Mouse (Mus musculus) skeletal muscle tissue, adult 2 months (tissue): ENCODE results near the gene Tcap.

Experiments used
- DNase-seq: peaks from one replicate; pipeline ENCODE4 v3.0.0-alpha.2; 2012; ENCODE audit warnings: low read depth, low spot score

Tcap gene

DNA sequence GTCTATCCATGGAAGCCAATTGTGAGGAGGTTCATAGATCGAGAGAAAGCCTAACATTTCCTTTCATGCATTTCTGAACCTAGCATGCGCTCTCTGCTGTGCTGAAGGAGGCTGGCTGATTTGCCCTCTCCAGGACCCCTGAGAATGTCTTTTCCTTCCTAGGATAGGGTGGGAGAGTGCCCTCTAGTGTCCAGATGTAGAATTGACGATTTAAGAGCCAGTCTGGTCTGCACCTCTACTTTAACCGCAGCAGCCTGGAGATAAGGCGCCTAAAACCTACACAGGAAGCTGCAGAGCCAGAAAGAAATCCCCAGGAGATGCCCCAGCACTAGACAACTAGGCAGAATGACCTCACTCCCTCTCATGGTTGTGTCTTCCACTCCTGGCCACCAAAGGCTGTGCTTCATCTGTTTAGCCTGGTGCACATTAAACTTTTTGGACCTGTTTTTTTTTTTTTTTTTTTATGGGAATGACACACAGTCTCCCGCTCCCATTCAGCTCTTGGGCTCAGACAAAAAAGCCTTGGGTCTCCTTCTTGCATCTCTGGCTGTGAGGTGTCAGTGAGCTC lies 27.8 kb upstream of the Tcap start:
- DNase-seq = no peak

DNA sequence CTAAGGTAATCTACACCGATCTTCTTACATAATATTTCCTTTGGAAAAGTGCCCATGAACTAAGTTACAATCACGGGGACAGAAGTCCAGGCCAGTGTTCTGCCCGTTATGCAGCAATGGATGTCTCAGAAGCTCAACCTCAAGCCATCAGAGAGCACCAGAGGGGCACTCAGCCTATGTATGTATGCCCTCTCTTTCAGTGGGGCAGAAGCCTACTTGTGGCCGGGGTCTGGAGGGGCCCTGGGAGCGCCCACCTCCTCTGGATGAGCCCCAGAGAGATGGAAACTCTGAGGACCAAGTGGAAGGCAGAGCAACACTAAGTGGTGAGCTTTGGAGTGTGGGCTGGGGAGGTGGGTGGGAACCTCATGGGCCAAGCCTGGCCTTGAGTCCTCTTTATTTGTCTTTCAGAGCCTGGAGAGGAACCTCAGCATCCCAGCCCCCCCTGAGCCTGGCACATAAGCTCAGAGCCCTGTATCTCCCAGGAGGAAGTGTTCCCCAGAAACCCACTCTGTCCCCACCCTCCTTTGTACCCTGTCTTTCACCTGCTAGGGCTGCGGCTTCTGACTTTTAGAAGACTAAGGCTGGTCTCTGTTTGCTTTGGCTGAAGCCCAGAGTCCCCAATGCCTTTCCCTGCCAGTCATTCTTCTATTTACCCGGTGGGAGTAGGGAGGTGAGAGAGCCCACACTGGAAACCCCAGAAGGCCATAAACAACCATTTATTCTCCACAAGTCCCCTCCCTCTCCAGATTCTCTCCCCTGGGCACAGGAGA lies 26.8 kb upstream of the Tcap start:
- no peak for DNase-seq

DNA sequence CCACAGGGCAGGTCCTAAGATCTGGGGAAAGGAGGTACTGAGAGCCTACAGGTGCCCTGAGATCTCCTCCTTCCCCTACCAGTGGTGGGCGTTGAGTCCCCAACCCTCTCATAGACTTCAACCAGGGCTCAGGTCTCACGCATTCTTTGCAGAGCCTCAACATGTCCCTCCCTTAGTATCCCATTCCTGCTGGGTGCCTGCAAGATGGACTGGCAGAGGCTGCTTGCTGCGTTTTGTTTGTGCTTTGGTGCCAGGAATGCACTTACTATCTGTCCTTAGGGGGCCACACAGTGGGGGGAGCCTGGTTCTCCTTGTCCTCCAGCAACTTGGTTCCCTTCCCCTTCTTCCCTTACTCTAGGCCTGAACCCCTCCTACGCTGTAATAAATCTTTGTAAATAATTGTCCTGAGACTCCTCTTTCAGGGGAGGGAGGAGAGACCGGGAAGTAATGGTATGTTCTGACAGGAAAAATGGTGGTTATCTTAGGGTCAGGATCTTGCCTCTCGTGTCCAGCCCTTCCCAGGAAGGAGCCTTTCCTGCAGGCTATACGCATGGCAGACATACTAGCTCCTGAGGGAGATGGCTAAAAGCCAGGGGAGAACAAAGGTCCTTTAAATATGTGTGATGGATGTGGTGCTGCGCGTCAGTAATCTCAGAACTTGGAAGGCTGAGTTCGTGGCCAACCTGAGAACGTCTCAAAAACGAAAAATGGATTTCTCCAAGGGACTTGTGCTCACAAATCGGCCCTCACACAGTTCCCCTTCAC lies 26.0 kb upstream of the Tcap start:
- DNase-seq = no peak

DNA sequence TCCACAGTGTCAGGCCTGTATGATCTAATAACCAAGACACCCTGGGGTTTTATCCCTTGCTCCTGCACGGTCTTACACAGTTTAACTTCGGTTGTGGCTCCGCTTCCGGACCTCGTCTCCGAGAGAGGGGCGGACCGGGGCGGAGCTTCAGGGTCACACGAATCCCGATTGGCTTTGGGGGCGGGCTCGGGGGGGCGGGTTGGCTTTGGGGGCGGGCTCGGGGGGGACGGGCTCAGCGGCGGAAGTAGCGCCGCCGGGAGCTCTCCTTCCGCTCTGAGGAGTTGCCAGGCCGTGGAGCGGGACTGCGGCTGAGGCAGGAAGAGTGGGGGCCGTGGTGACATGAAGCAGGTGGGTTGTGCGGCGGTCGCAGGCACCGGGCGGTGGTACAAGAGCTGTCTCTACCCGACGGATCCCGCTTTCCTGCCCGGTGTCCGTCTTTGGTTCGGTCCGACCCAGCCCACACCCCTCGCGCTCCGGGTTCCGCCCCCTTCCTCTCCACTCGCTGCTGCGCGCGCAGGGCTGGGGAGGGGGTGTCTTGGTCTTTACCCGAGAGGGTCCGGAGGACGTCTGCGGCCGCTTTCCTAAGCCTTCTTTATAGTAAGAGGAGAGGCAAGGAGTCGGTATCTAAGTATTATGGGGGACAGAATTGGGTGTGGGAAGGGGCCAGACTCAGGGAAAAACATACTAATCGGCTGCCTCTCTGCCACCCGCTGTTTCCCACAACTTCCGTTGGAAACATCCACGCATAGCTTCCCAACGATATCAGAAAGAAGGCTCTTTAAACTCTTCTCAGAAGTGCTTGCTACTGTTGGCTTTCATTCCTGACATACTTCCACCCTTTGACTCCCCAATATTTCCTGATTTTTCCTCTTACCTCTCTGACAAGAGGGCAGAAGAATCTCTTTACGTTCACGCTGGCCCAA lies 25.2 kb upstream of the Tcap start, which contains the start of gene Stard3:
TSS of gene Stard3 (plus strand) at position 208 of the 923 bp plus-strand sequence.
- peak; percentile 86 for DNase-seq

- DNase-seq = no peak
Observed at GRCm38 (mm10) chr11:98360866-98361521, 22.6 kb upstream of the Tcap start.

DNA sequence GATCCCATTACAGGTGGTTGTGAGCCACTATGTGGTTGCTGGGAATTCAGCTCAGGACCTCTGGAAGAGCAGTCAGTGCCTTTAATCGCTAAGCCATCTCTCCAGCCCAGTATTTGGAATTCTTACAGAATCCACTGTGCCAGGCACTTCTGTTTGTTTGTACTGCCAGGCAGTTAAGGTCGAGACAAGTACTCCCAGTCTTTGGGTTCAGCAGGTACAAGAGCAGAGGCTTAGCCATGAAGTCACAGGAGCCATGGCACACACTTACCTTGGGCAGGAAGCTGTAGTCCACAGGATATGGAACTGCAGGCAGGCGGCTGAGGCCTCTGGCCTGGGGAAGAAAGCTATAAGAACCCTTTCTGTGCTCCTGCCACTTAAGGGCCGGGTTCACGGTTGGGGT lies 19.8 kb upstream of the Tcap start:
- DNase-seq = no peak

DNA sequence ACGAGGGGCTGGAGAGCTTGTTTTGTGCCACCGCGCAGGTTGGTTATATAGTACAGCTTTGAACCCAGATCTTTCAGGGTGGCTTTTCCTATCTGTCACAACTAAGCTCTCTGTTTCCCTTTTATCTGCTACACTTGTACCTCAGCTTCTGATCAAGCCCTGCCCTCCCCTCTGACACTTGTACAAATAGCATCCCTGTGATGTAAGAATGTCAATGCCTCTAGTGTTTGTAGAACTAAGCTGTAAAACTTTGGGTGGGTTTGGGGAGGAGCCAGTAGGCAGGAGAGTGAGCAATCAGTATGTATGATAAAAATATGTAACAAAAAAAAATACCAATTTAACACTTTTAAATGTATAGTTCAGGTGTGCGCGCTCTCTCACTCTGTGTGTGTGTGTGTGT lies 19.2 kb upstream of the Tcap start:
- DNase-seq = no peak

- no peak for DNase-seq
Observed at GRCm38 (mm10) chr11:98366290-98366689, 17.3 kb upstream of the Tcap start.

DNA sequence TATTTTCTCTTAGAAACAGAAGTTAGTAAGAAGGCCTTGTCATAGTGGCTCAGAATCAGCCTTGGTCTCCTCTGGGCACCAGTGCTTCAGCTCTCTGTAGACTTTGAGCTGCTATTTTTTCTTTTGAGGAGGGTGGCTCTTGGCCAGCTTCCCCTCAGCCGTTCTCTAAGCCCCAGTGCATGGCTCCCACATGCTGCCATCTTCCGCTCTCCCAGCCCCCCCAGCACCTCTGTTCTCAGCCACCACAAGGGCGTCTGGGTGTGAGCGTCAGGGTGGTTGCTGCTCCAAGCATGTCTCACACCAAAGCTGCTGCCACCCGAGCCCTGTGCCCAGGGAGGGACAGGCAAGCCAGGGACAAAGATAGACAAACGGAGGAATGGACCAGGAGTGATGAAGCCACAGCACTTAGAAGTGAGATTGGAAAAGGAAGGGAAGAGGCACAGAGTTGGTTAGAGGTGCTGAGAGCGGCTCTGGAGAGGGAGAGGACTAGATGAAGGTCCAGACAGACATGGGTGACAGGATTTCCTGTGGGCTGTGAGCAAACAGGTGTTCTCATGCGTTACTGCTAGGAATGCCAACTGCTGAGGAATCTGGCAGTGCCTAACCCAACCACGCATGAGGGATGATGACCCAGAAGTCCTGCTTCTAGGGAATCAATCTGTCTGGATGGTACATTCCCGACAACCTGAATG lies 16.3 kb upstream of the Tcap start:
- no peak for DNase-seq

GRCm38 (mm10) chr11:98367863-98368186 lies 15.8 kb upstream of the Tcap start:
- DNase-seq = no peak

DNA sequence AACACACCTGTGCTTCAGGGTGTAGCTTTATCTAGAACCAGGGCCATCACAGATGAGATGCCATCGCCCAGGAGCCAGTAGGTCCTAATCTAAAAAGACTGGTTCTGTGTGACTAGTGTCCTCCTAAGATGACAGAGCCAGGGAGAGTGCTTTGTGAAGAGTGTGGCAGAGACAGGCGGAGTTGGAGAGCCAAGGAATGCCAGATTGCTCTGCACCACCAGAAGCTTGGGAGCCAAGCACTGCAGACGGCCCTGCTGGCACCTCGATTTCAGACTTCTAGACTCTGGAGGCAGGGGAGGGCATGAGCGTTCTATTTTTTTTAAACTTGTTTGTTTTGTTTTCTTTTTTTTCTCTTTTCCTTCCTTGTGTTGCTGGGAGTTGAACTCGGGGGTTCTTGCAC lies 14.3 kb upstream of the Tcap start:
- no peak for DNase-seq

DNA sequence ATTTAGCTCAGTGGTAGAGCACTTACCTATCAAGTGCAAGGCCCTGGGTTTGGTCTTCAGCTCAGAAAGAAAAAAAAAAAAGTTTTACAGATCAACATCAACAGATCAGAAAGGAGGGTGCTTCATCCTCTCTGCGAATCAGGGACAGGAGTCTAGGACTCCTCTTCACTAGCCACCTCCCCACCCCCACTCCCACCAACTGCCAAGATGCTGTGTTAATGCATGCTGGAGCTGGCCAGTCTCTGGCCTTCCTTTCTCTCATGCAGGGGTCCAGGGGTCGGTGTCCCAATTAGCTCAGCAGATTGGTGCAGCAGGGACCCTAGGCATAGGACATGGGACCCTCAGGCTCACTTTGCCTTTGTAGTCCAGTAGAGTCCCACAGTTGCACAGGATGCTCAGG lies 13.0 kb upstream of the Tcap start:
- no peak for DNase-seq

- no peak for DNase-seq
Observed at GRCm38 (mm10) chr11:98371556-98372240, 11.9 kb upstream of the Tcap start.

- peak; percentile 67 for DNase-seq
Observed at GRCm38 (mm10) chr11:98372406-98372805, 11.2 kb upstream of the Tcap start.

DNA sequence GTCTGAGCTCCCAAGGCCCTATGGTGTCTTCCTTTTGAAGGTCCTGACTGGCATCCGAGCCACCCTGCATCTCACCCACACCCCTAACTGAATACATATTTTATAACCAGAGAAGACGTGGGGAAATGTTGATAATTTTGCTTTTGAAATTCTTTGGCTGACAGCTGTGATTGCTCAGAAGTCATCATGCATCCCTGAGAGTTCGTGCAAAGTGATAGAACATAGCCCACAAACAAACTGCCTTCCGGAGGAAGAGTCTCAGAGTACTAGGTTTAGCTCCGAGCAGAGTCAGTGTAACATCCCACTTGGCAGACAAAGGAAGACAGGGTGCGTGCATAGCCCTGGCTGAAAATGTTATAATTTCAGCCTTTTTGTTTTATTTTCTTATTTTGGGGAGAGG lies 10.4 kb upstream of the Tcap start:
- DNase-seq = no peak

- DNase-seq = peak; percentile 72
Observed at GRCm38 (mm10) chr11:98374266-98374665, 9.3 kb upstream of the Tcap start.

- DNase-seq = no peak
Observed at GRCm38 (mm10) chr11:98376756-98377155, 6.9 kb upstream of the Tcap start.

GRCm38 (mm10) chr11:98377787-98378186 lies 5.8 kb upstream of the Tcap start:
- DNase-seq = peak; percentile 94

GRCm38 (mm10) chr11:98379379-98379778 lies 4.2 kb upstream of the Tcap start:
- no peak for DNase-seq

- DNase-seq = peak; percentile 59
Observed at GRCm38 (mm10) chr11:98380106-98380505, 3.5 kb upstream of the Tcap start.
